Mouse (Mus musculus): ENCODE data around the gene Xpo6. TPM values are rescaled to one million over a fixed set of nuclear protein-coding genes. Genes with fewer than 3 reads are reported as not detected.

The Xpo6 gene
- total RNA-seq, 4 experiments from 2014 or later: 89.1 to 99.7 (median 96.2) TPM

GRCm38 (mm10) chr7:126081727-126082285 lies 118.5 kb downstream of the Xpo6 start:
- DNase-seq (ENCODE audit: low spot score in 2 of 2): no peak

- DNase-seq (ENCODE audit: low spot score in 2 of 2): no peak
Observed at GRCm38 (mm10) chr7:126080949-126081654, 119.2 kb downstream of the Xpo6 start.

GRCm38 (mm10) chr7:126076935-126077334 lies 123.4 kb downstream of the Xpo6 start:
- DNase-seq (ENCODE audit: low spot score in 2 of 2): no peak

GRCm38 (mm10) chr7:126075058-126075457 lies 125.2 kb downstream of the Xpo6 start:
- no peak for DNase-seq (ENCODE audit: low spot score in 2 of 2)

- DNase-seq (ENCODE audit: low spot score in 2 of 2): no peak
Observed at GRCm38 (mm10) chr7:126070321-126070720, 130.0 kb downstream of the Xpo6 start.

GRCm38 (mm10) chr7:126066777-126067176 lies 133.5 kb downstream of the Xpo6 start:
- peak in 1 of 2 experiments; percentile 44 for DNase-seq (ENCODE audit: low spot score in 2 of 2)

- no peak for DNase-seq (ENCODE audit: low spot score in 2 of 2)
Observed at GRCm38 (mm10) chr7:126065243-126065876, 134.9 kb downstream of the Xpo6 start.

GRCm38 (mm10) chr7:126062228-126062627 lies 138.1 kb downstream of the Xpo6 start:
- no peak for DNase-seq (ENCODE audit: low spot score in 2 of 2)

GRCm38 (mm10) chr7:126058918-126059317 lies 141.4 kb downstream of the Xpo6 start:
- DNase-seq (ENCODE audit: low spot score in 2 of 2): no peak

- DNase-seq (ENCODE audit: low spot score in 2 of 2): no peak
Observed at GRCm38 (mm10) chr7:126057332-126057914, 142.9 kb downstream of the Xpo6 start.

GRCm38 (mm10) chr7:126054574-126054973 lies 145.7 kb downstream of the Xpo6 start:
- DNase-seq (ENCODE audit: low spot score in 2 of 2): no peak

GRCm38 (mm10) chr7:126053618-126054017 lies 146.7 kb downstream of the Xpo6 start:
- DNase-seq (ENCODE audit: low spot score in 2 of 2): no peak

- no peak for DNase-seq (ENCODE audit: low spot score in 2 of 2)
Observed at GRCm38 (mm10) chr7:126051910-126052309, 148.4 kb downstream of the Xpo6 start.

Other genes with a start within 250 kb of the Xpo6 start
- gene Gsg1l, start 118.1 kb downstream of the Xpo6 start, total RNA-seq (2022): 10 to 100 TPM; 18.4 to 28.8 (median 21.1) TPM
- 10 to 100 TPM; 56.4 to 75.1 (median 65.6) TPM for gene Sbk1, start 72.1 kb upstream of the Xpo6 start, total RNA-seq (2022)
- 1 to 10 TPM in 3 of 4 experiments, under 1 TPM in 1; 0.98 to 2.5 (median 1.7) TPM for gene Lat, start 169.1 kb upstream of the Xpo6 start, total RNA-seq (2022)
- gene Spns1, start 176.9 kb upstream of the Xpo6 start, total RNA-seq (2022): 100 to 1,000 TPM in 1 of 4 experiments, 10 to 100 TPM in 3; 84.2 to 104 (median 93.7) TPM
- gene Nfatc2ip, start 196.2 kb upstream of the Xpo6 start, total RNA-seq (2022): 1 to 10 TPM; 5.2 to 8.0 (median 6.2) TPM
- gene Cd19, start 214.4 kb upstream of the Xpo6 start, total RNA-seq (2022): not detected
- gene Rabep2, start 228.3 kb upstream of the Xpo6 start, total RNA-seq (2022): 10 to 100 TPM; 15.6 to 22.1 (median 17.1) TPM